Mouse (Mus musculus) liver, adult (tissue): ENCODE measurements around the gene Dagla.

Experiments used
- GATA4 ChIP-seq: IDR thresholded peaks from 2 replicates; pipeline ENCODE4 v1.6.1; 2014; ENCODE audit warnings: mild to moderate bottlenecking, low read length; ENCODE audit not compliant: insufficient replicate concordance

The Dagla gene

DNA sequence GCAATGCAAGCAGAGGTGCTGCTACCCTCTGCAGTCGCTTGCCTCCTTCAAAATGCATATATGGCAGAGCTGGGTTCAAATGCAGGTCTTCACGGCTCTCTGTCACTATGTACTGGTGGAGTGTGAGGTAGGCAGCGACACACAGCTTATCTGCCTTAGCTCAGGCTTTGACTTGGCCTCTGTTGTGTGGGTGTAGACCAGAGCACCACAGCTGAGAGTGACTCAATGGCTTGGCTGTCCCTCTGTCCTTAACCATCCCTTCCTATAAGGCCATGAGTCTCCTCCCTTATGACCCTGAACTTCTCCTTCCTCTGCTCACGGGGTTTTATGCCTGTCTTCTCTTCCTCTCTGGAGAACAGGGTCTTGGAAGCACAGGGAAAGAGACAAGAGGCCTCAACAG is 93.8 kb downstream of the Dagla start:
- no peak for TF ChIP-seq GATA4

DNA sequence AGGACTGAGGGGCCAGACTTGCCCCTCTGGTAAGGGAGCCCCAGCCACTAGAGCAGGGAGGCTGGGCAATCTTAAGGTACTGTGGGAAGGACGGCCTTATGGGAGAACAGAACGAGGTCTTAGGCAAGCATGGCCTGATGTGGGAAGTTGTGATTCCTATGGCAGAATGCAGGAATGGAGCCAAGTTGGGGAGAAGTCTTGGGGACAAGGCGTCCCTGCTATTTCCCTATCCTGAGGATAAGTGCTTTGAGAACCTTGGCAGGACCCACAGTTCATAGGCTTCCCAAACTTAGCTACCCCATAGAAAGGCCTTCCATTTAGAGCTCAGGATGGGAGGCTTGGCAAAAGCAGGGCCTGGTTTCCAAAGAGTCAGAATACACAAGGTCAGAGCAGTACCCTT is 95.8 kb downstream of the Dagla start:
- TF ChIP-seq GATA4, result no peak

DNA sequence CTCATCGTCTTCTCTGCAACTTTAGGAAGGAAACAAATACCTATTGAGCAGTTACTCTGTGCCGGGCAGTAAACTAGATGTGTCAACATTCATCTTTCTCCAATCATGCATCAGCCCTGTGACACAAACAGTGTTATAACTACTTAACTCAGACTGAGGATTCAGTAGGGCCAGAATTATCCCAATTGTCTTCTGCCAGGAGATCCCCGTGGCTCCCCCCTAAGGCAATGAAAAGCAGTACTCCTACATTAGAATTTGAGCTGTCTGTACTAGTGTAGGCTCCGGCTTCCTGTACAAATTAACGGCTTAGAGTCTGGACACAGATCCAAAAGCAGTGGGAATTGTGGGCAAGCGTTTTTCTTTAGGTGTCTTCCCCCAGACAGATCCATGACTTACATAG is 99.6 kb downstream of the Dagla start:
- TF ChIP-seq GATA4, result no peak

DNA sequence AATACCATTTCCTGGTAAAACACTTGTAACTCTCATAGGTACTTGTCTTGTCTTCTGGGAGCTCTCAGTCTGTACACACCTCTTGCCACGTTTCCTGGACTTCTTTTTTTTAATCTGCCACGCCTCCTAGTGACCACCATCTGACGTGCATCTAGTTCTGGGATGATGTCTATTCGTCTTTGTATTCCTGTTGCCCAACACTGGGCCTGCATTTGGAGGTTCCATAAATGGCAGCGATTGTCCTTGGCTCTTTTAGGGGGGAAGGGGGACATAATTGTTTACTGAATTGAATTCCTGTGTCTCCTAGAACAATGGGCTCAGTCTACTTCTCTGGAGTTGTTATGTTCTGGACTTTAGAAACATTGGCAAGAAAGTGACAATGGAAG is 100.1 kb downstream of the Dagla start:
- TF ChIP-seq GATA4, result no peak

DNA sequence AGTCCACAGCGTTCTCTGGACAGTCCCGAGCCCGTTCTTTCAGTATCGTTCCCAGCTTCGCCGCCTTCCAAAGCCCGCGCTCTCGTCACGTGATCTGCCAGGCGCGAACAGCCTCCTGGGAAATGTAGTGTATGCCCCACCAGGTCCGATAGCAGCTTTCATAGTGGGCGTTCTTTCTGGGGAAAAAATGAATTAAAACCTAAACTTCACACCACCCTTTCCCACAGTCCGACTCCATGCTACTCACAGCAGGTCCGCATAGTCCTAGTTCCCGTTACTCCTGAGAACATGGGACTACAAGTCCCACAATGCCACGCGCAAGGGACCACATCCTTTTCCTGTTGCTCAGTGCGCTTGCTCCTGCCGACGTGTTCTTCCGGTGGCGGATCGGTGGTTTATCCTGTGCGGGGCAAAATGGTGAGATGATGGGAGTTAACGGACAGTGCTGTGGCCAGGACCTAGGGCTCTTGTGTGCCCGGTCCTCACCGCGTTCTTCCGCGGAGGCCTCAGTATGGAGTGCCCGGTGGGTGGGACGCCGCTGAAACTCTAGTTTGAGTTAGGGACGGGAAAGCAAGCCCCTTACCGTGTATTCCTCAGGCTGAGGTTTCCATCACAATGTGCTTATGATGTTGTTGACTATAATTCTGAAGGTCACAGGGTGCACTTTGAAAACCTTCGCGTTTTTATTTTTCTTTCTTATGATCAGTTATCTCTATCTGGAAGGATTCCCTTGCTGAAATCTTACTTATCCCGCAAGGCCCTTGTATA is 100.6 kb downstream of the Dagla start, which contains the start of the genes Tmem258 and Fen1:
Gene Tmem258, plus strand, starts transcription at position 167 of the 768 bp plus-strand sequence.
Gene Fen1, minus strand, starts transcription at position 322 of the 768 bp plus-strand sequence.
- no peak for TF ChIP-seq GATA4

DNA sequence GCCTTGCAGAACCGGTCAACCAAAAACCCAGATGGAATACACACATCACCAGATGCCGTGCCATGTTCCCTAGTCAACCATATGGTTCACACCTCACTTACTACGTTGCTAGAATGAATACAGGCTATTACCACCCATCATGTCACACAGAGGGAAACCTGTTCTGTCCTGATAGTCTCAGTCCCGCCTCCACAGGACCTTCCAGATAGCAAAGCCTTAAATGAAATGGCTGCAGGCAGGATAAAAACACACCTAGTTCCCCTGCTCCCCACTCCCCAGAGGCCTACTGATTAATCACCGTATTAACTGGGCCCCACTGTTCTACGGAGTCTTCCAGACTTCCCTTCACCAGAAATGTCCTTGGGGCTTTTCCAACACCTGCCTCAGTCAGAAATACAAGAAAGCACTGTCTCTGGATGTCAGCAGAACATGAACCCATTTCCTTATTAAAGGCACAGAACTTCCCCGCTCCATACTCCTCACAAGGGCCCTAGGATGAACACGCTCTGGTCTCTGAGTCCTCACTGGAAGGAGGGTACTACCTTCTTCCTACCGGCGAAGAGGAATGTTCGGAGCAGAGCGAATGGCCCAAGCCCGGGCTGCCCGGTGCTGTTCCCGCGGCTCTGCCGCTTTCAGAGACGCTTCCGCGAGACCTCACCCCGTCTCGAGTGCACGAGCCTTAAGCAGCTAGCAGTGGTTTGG is 101.4 kb downstream of the Dagla start:
- no peak for TF ChIP-seq GATA4

DNA sequence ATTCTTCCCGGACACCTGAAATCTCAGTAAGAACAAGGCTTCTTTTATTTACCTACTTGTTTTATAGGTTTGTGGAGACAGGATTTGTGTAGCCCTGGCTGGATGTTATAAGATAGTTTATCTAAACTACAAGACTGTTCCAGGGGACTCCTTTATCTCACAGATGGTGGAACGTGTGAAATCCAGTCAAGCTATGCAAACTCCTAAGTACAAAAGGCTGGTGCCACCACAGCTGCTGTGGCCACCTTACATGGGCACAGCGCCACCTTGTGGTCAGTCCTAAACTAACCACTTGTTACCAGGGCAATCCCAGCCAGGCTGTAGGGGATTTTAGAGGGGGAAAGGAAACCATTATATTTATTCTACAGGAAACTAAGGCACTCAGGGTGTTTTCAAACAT is 106.0 kb downstream of the Dagla start:
- TF ChIP-seq GATA4, result no peak

DNA sequence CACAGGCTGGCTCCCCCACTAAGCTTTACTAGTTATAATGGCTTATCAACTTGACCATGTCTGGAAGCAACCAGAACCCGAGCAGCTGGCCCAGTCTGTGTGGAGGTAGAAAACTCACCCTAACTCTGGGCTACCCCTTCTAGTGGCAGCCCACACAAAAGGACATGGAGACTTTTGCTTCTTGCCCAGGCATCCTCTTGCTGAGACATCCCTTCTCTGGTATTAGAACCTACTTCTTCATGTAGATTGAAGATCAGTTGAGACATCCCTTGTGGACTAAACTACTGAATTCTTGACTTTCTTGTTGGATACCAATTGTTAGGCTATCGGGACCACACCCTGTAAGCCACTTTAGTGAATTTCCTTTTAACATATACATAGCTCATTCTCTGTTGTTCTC is 106.4 kb downstream of the Dagla start:
- no peak for TF ChIP-seq GATA4

DNA sequence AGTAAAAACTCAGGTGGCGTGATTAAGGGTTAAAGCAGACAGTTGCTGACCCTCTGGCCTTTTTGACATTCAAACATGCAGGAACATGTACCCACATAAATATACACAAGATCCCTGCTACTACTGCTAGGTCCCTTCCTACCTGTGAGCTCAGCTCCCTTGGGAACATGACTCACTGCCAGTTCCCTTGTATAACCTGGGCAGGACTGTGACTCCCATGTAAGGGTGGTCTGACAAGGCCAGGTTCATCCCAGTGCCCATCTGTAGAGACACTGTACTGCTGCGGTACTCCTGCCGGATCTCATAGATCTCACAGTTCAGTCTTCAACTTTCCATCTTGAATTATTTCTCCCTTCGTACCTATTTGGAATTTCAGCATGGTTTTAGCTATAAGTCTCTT is 107.5 kb downstream of the Dagla start:
- no peak for TF ChIP-seq GATA4
